Mouse (Mus musculus) myocyte (in vitro differentiated cells): ENCODE measurements around the gene Tiam2.

ENCODE experiments used
- MYOD1 ChIP-seq, 3 experiments: IDR thresholded peaks; one replicate each; pipeline ENCODE4 v1.6.1; 2011; ENCODE audit warnings: control low read depth in 2 of 3, low read depth in 2 of 3, mild to moderate bottlenecking in 2 of 3, moderate library complexity in 1 of 3; ENCODE audit not compliant: insufficient read length in 2 of 3, control insufficient read depth in 1 of 3
- POLR2A ChIP-seq: IDR thresholded peaks from one replicate; pipeline ENCODE4 v1.6.1; 2011; ENCODE audit warnings: low read depth, mild to moderate bottlenecking, control low read depth, moderate library complexity; ENCODE audit not compliant: insufficient read length
- POLR2AphosphoS2 ChIP-seq: IDR thresholded peaks from one replicate; pipeline ENCODE4 v1.6.1; 2011; ENCODE audit warnings: low read depth, control low read depth; ENCODE audit not compliant: insufficient read length
- SRF ChIP-seq: IDR thresholded peaks from one replicate; pipeline ENCODE4 v1.6.1; 2011; ENCODE audit warnings: low read depth; ENCODE audit not compliant: control insufficient read depth, insufficient read length
- TCF12 ChIP-seq: IDR thresholded peaks from one replicate; pipeline ENCODE4 v1.6.1; 2011; ENCODE audit warnings: mild to moderate bottlenecking, control low read depth; ENCODE audit not compliant: poor library complexity, insufficient read depth, severe bottlenecking

DNA sequence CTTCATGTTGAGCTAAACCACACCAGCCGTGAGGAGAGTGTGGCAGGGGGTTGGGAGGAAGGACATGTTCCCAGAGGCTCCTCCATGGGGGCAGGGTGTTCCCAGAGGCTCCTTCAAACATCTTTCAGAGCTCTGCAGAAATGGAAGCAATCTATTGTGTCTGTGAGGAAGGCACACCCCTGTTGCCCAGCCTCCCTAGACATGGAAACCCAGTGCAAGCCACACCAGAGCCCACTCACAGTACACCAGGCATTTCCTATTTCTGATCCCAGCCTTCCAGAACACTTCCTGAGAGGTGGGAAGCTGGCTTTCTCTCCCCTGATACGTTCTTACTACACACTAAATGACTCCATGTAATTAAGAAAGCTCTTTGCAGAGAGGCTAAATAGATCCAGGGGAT lies 20.4 kb upstream of the Tiam2 start:
- TF ChIP-seq POLR2AphosphoS2 (no peak), POLR2A (no peak), SRF (no peak), MYOD1 (IDR thresholded peaks at IDR 0.05; ENCODE audit: control insufficient read depth in 1 of 3, insufficient read length in 2 of 3, low read depth in 2 of 3) (no peak), TCF12 (no peak)
